ENCODE assay signal across 8 mouse cellular contexts in the genomic region with DNA sequence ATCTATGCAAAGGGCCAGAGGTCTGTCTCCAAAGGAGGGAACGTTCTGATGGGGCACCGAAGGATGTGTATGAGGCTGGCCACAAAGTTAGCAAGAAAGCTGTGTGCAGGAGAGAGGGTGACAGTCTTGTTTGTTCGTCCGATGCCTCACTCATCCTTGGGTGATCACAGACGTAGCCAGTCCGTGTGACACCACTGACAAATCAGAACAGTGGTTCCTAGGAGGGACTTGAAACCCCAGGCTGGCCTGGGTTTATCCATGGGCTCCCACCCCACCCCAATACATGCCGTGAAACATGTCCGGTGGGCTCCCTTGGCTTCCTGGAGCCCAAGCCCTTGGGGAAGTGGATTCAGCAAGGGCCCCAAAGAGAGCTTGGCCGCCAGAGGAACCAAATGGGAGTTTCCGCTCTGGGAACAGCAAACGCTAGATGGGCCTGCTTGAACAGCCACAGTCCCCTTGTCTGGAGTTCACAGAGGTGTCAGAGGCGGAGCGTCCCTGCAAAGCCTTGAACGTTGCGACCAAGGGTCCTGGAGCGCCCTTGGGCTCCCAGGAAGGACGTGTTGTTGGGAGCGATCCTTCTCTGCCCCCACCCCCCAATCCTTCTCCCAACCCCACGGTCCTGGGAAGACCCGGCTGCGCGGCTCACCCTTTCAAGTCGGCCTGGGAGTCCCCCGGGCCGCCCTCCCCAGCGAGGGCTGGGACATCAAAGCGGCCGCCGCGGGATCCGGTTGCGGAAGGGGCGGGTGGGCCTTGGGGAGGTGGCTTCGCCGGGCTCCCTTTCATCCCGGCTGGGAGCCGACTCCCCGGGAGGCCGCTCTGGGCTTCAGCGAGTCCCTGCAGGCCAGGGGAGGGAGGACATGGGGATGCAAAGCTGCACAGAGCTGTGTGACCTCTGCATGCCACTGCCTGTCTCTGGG. TPM values are rescaled to one million over a fixed set of nuclear protein-coding genes. Genes with fewer than 3 reads are reported as not detected.
A peak's percentile ranks its signal among the peaks of the same experiment; 100 is the strongest.
DNase-seq lines count a peak whose midpoint lies in the region; ATAC-seq lines count a peak whose summit lies in the region.

No protein-coding gene starts in this region.

- peak overlapping the region; percentile 58 to 77 for H3K27ac ChIP-seq in heart, embryonic 14.5 days (replicated peaks in 1 of 2; ENCODE audit: control insufficient read depth in 1 of 2, insufficient read depth in 1 of 2, low read depth in 2 of 2, low read length in 2 of 2)

- peak; percentile 75 for DNase-seq in embryo, embryonic 10 days (ENCODE audit: low spot score)
- DNase-seq in kidney, postnatal 25 days, result peak; percentile 57 to 80
- DNase-seq in thymus, postnatal 0 days (ENCODE audit: low spot score), result peak; percentile 71
- no peak for DNase-seq in urinary bladder, postnatal 10 days (ENCODE audit: low spot score)

- H3K4me3 ChIP-seq in erythroblast, embryonic 14.5 days (replicated peaks), result peak overlapping the region; percentile 35
- peak overlapping the region; percentile 36 to 37 for H3K4me3 ChIP-seq in heart, embryonic 14.5 days (ENCODE audit: control insufficient read depth in 1 of 2, insufficient read depth in 1 of 2, low read depth in 1 of 2, low read length in 2 of 2)

- H3K36me3 ChIP-seq in erythroblast, embryonic 14.5 days (ENCODE audit: control insufficient read depth), result no peaks in the 10 kb centered on the region
- H3K36me3 ChIP-seq in heart, embryonic 14.5 days (ENCODE audit: control insufficient read depth, insufficient read depth, low read length), result no peaks in the 10 kb centered on the region

- H3K9me3 ChIP-seq in erythroblast, embryonic 14.5 days (ENCODE audit: control insufficient read depth, low read length), result no peaks in the 10 kb centered on the region
- H3K9me3 ChIP-seq in heart, embryonic 14.5 days (ENCODE audit: control insufficient read depth, low read length), result no peaks in the 10 kb centered on the region

- peaks cover 20% of the 10 kb centered on the region for H3K4me1 ChIP-seq in erythroblast, embryonic 14.5 days (ENCODE audit: control insufficient read depth)
- H3K4me1 ChIP-seq in heart, embryonic 14.5 days (ENCODE audit: control insufficient read depth in 2 of 2, insufficient read depth in 2 of 2, low read length in 2 of 2), result peaks cover 12 to 23% of the 10 kb centered on the region in 2 experiments

- H3K27me3 ChIP-seq in erythroblast, embryonic 14.5 days (ENCODE audit: control insufficient read depth), result peaks cover 48% of the 10 kb centered on the region
- no peaks in the 10 kb centered on the region for H3K27me3 ChIP-seq in heart, embryonic 14.5 days (ENCODE audit: control insufficient read depth, insufficient read depth, low read length)

- H3K9ac ChIP-seq in heart, embryonic 14.5 days (ENCODE audit: low read length), result peak overlapping the region; percentile 75

- no peak for ATAC-seq in erythroblast, adult 5-6 weeks (replicated peaks; ENCODE audit: low FRiP score, poor library complexity, severe bottlenecking)
- peak; percentile 49 for ATAC-seq in heart, embryonic 14.5 days (ENCODE audit: insufficient number of reproducible peaks, insufficient read depth, low FRiP score, low read depth)
- ATAC-seq in megakaryocyte-erythroid progenitor cell, adult 5-6 weeks (replicated peaks; ENCODE audit: low FRiP score, low TSS enrichment, poor library complexity, severe bottlenecking), result 0 out of 2 replicates have a peak, but pooled peaks have one; percentile 24

- 8% methylated on average over 40 of the region's 40 CpGs for WGBS in heart, embryonic 14.5 days

- H3K4me2 ChIP-seq in heart, embryonic 14.5 days (ENCODE audit: low read length), result peak overlapping the region; percentile 78

RNA-seq across cellular contexts. Expression of gene 1700001O22Rik, which starts 19.1 kb away (rescaled TPM):
- not detected in 2 replicates for polyA plus RNA-seq in erythroblast, embryonic 14.5 days (2012)
- total RNA-seq in erythroblast, adult 5-6 weeks (2015; ENCODE audit: low replicate concordance), result not detected in 2 replicates
- not detected in 2 replicates for total RNA-seq in erythroblast, adult 5-6 weeks (2017; ENCODE audit: low replicate concordance)
- 1.8 and 2.1 TPM in 2 replicates for polyA plus RNA-seq in heart, embryonic 14.5 days (2014; fragmentation: Nextera tagmentation; extraction: Ambion mirVana)
- 0.54 and 1.2 TPM in 2 replicates for total RNA-seq in megakaryocyte-erythroid progenitor cell, adult 5-6 weeks (2014; fragmentation: Nextera tagmentation)
- total RNA-seq in megakaryocyte-erythroid progenitor cell, adult 5-6 weeks (2017), result not detected in 2 replicates
- 0.90 and 1.1 TPM in 2 replicates for polyA plus RNA-seq in thymus, postnatal 0 days (2015; fragmentation: Nextera tagmentation; extraction: Ambion mirVana)

RNA-seq across cellular contexts. Expression of gene Ntmt1, which starts 23.3 kb away (rescaled TPM):
- polyA plus RNA-seq in erythroblast, embryonic 14.5 days (2012), result 1.8 TPM in 2 replicates
- 2.7 TPM in 2 replicates for total RNA-seq in erythroblast, adult 5-6 weeks (2015; ENCODE audit: low replicate concordance)
- total RNA-seq in erythroblast, adult 5-6 weeks (2017; ENCODE audit: low replicate concordance), result 3.9 TPM in 1 of 2 replicates, not detected in the other
- 84.2 and 84.9 TPM in 2 replicates for polyA plus RNA-seq in heart, embryonic 14.5 days (2014; fragmentation: Nextera tagmentation; extraction: Ambion mirVana)
- total RNA-seq in megakaryocyte-erythroid progenitor cell, adult 5-6 weeks (2014; fragmentation: Nextera tagmentation), result 23.7 and 36.8 TPM in 2 replicates
- 9.8 and 14.7 TPM in 2 replicates for total RNA-seq in megakaryocyte-erythroid progenitor cell, adult 5-6 weeks (2017)
- 48.5 and 50.4 TPM in 2 replicates for polyA plus RNA-seq in thymus, postnatal 0 days (2015; fragmentation: Nextera tagmentation; extraction: Ambion mirVana)

RNA-seq across cellular contexts. Expression of gene Asb6, which starts 45.8 kb away (rescaled TPM):
- polyA plus RNA-seq in erythroblast, embryonic 14.5 days (2012), result 16.3 and 18.5 TPM in 2 replicates
- 13.6 and 19.2 TPM in 2 replicates for total RNA-seq in erythroblast, adult 5-6 weeks (2015; ENCODE audit: low replicate concordance)
- total RNA-seq in erythroblast, adult 5-6 weeks (2017; ENCODE audit: low replicate concordance), result 40.6 and 42.2 TPM in 2 replicates
- 16.7 and 17.8 TPM in 2 replicates for polyA plus RNA-seq in heart, embryonic 14.5 days (2014; fragmentation: Nextera tagmentation; extraction: Ambion mirVana)
- 30.1 and 31.3 TPM in 2 replicates for total RNA-seq in megakaryocyte-erythroid progenitor cell, adult 5-6 weeks (2014; fragmentation: Nextera tagmentation)
- 16.2 and 37.6 TPM in 2 replicates for total RNA-seq in megakaryocyte-erythroid progenitor cell, adult 5-6 weeks (2017)
- polyA plus RNA-seq in thymus, postnatal 0 days (2015; fragmentation: Nextera tagmentation; extraction: Ambion mirVana), result 37.8 and 44.3 TPM in 2 replicates

RNA-seq across cellular contexts. Expression of gene Prrx2, which starts 50.4 kb away (rescaled TPM):
- polyA plus RNA-seq in erythroblast, embryonic 14.5 days (2012), result not detected in 2 replicates
- not detected in 2 replicates for total RNA-seq in erythroblast, adult 5-6 weeks (2015; ENCODE audit: low replicate concordance)
- not detected in 2 replicates for total RNA-seq in erythroblast, adult 5-6 weeks (2017; ENCODE audit: low replicate concordance)
- polyA plus RNA-seq in heart, embryonic 14.5 days (2014; fragmentation: Nextera tagmentation; extraction: Ambion mirVana), result 33.2 and 47.0 TPM in 2 replicates
- total RNA-seq in megakaryocyte-erythroid progenitor cell, adult 5-6 weeks (2014; fragmentation: Nextera tagmentation), result not detected in 2 replicates
- total RNA-seq in megakaryocyte-erythroid progenitor cell, adult 5-6 weeks (2017), result not detected in 2 replicates
- polyA plus RNA-seq in thymus, postnatal 0 days (2015; fragmentation: Nextera tagmentation; extraction: Ambion mirVana), result 0.60 and 0.91 TPM in 2 replicates

Comparison
In these comparisons a context has a peak if more than half of its experiments do, and no peak if none do; other contexts are left out.
1. RNA of gene Ntmt1, which starts 23.3 kb away (polyA plus RNA-seq): 84.2 to 84.9 TPM in heart, embryonic 14.5 days and 48.5 to 50.4 TPM in thymus, postnatal 0 days; 1.8 TPM in erythroblast, embryonic 14.5 days; every median in the first group is over 10 times any median in the second.